Mouse (Mus musculus) cerebellum, postnatal 10 days (tissue): ENCODE measurements at regions not wholly inside any gene's neighbourhood (a gene's known extent, or its start where the extent isn't known, plus 50 kb on each side); places are given as distances from the start of the nearest gene placed in this dataset.

Experiments
- DNase-seq, 2 experiments: peaks; one replicate each; pipeline ENCODE4 v3.0.0; 2021; ENCODE audit warnings: mixed read lengths in 2 of 2

GRCm38 (mm10) chr8:97733338-97733737 is 1682.9 kb downstream of the Cdh8 start:
- DNase-seq: no peak

GRCm38 (mm10) chr8:97722627-97723026 is 1693.6 kb downstream of the Cdh8 start:
- no peak for DNase-seq

DNA sequence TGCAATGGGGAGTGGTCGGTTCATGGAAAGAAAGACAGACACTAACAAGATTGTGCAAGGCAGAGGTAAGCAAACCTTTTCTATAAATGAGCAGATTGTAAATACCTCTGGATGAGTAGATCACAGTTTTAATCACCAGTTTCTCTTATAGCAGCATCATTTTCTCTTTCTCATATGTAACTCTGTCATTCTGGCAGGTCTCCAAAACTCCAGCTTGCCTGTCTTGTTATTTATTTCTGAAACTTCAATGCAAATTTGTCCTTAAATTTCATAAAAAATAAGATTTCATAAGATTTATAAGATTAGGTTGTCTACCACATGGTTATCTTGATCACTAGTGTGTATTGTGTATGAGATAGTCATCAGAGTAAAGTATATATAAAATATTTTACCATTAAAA is 1714.6 kb downstream of the Cdh8 start:
- peak; percentile 12 to 35 for DNase-seq

GRCm38 (mm10) chr8:97664404-97664803 is 1751.9 kb downstream of the Cdh8 start:
- no peak for DNase-seq

DNA sequence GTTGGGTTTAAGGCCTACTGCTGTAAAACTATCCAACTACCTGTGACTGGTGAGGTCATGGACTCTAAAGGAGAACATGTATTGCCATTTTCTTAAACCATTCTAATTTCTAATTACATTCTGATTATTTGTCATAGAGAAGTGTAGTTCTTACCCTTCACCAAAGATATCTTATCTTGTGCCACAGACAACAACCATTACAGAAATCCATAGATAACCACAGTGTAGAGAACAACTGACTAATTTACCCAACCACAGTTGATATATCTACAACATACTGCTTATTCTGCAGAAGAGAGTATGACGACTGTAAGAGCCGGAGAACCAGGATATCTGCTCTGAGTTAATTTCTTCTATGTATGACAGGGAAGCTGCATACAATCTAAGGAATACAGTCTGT is 1754.1 kb downstream of the Cdh8 start:
- DNase-seq: no peak

- DNase-seq: peak; percentile 6 to 18
These were observed 1763.5 kb upstream of the Got2 start for GRCm38 (mm10) chr8:97651802-97652201.

GRCm38 (mm10) chr8:97632980-97633379 is 1744.6 kb upstream of the Got2 start:
- no peak for DNase-seq
